Mouse (Mus musculus): ENCODE results near the gene Gm37240. TPM values are rescaled to one million over a fixed set of nuclear protein-coding genes. Genes with fewer than 3 reads are reported as not detected.

Gm37240 gene
- polyA plus RNA-seq, 1 experiment from 2014 or later = 2.2 TPM

DNA sequence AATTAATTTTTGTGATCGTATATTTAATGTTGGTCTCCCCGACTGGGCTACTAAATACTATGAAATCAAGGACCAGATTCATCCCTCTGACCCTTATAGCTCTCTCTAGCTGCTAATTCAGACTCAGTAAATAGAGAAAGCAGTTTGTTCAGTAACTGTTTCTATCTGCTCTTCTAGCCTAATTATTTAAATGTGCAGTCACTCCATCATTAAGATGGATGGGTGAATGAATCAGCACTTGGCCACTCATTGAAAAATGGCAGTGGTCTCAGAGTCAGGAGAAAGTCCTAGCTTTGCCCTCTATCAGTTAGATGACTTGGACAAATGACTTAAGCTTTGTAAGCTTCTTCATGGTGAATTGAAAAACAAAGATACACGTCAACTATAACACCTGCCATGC, 387.2 kb downstream of the Gm37240 start:
- no peak for ATAC-seq (ENCODE audit: insufficient number of reproducible peaks, low FRiP score, low TSS enrichment, low read depth)

DNA sequence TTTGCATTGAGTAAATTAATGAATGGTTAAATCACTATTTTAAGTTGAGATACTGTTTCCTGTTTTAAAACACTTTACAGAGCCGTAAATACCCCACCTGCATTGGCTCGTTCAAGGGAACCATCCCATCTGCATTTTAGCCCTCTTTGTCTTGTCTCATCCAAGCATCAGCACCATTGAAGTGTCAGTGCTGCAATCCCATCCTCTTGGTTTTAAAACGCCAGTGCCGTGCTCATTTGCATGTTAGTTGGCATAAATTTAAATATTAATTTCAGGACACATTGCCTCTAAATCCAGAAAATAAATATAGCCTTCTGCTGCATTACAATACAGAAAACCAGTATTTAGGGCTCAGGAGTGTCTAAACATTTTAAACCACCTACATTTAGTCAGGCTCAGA, 391.2 kb downstream of the Gm37240 start:
- no peak for DNase-seq (ENCODE audit: low spot score)
- ATAC-seq (ENCODE audit: insufficient number of reproducible peaks, low FRiP score, low TSS enrichment, low read depth) = no peak
- Histone ChIP-seq H3K27me3 (ENCODE audit: control insufficient read depth, insufficient read depth, low read length) (no peaks in the 10 kb centered on the region), H3K4me1 (ENCODE audit: control insufficient read depth, insufficient read depth, low read length) (no peaks in the 10 kb centered on the region), H3K4me3 (ENCODE audit: low read depth, low read length) (no peak overlapping the region), H3K9ac (ENCODE audit: low read length) (no peak overlapping the region), H3K36me3 (ENCODE audit: control insufficient read depth, insufficient read depth, low read length) (no peaks in the 10 kb centered on the region), H3K27ac (replicated peaks; ENCODE audit: low read depth, low read length) (no peak overlapping the region), H3K4me2 (ENCODE audit: low read depth, severe bottlenecking) (no peak overlapping the region), H3K9me3 (ENCODE audit: control insufficient read depth, low read length) (no peaks in the 10 kb centered on the region)
- WGBS = 69% methylated on average over 4 of the region's 4 CpGs

More for the DNA sequence above, 387.2 kb downstream of the Gm37240 start:
- H3K9ac ChIP-seq (ENCODE audit: low read length) = no peak overlapping the region
- no peak overlapping the region for H3K4me2 ChIP-seq (ENCODE audit: low read depth, severe bottlenecking)
- H3K27me3 ChIP-seq (ENCODE audit: control insufficient read depth, insufficient read depth, low read length) = no peaks in the 10 kb centered on the region
- no peak for DNase-seq (ENCODE audit: low spot score)
- H3K9me3 ChIP-seq (ENCODE audit: control insufficient read depth, low read length) = no peaks in the 10 kb centered on the region
- 86% methylated on average over 3 of the region's 3 CpGs for WGBS
- no peak overlapping the region for H3K27ac ChIP-seq (replicated peaks; ENCODE audit: low read depth, low read length)
- H3K4me1 ChIP-seq (ENCODE audit: control insufficient read depth, insufficient read depth, low read length) = no peaks in the 10 kb centered on the region
- H3K36me3 ChIP-seq (ENCODE audit: control insufficient read depth, insufficient read depth, low read length) = no peaks in the 10 kb centered on the region
- H3K4me3 ChIP-seq (ENCODE audit: low read depth, low read length) = no peak overlapping the region

GRCm38 (mm10) chr3:85493796-85494195, 393.5 kb downstream of the Gm37240 start:
- 86% methylated on average over 8 of the region's 8 CpGs for WGBS
- H3K4me3 ChIP-seq (ENCODE audit: low read depth, low read length) = no peak overlapping the region
- no peak overlapping the region for H3K4me2 ChIP-seq (ENCODE audit: low read depth, severe bottlenecking)
- no peak for ATAC-seq (ENCODE audit: insufficient number of reproducible peaks, low FRiP score, low TSS enrichment, low read depth)
- no peaks in the 10 kb centered on the region for H3K9me3 ChIP-seq (ENCODE audit: control insufficient read depth, low read length)
- no peaks in the 10 kb centered on the region for H3K36me3 ChIP-seq (ENCODE audit: control insufficient read depth, insufficient read depth, low read length)
- H3K27me3 ChIP-seq (ENCODE audit: control insufficient read depth, insufficient read depth, low read length) = no peaks in the 10 kb centered on the region
- no peak overlapping the region for H3K27ac ChIP-seq (replicated peaks; ENCODE audit: low read depth, low read length)
- DNase-seq (ENCODE audit: low spot score) = no peak
- no peak overlapping the region for H3K9ac ChIP-seq (ENCODE audit: low read length)
- H3K4me1 ChIP-seq (ENCODE audit: control insufficient read depth, insufficient read depth, low read length) = no peaks in the 10 kb centered on the region

DNA sequence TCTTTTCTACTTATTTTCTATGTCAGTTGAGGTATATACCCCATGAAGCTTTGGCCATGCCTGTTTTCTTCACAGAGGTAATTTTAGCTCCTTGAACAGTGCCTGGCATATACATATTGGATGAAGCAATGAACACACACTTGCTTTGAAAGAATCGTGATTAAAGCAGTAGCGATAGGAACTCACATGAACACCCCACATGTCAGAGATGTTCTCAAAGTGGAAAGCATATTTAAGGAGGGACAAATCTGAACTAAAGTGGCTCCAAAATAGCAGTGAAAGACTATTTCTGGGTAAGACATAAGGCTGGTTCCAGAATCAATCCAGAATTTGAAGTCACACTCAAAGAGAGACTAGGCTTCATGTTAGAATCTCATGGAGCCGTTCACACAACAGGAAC, 397.1 kb downstream of the Gm37240 start:
- Histone ChIP-seq H3K9ac (ENCODE audit: low read length) (no peak overlapping the region), H3K27me3 (ENCODE audit: control insufficient read depth, insufficient read depth, low read length) (no peaks in the 10 kb centered on the region), H3K4me1 (ENCODE audit: control insufficient read depth, insufficient read depth, low read length) (no peaks in the 10 kb centered on the region), H3K36me3 (ENCODE audit: control insufficient read depth, insufficient read depth, low read length) (no peaks in the 10 kb centered on the region), H3K4me3 (ENCODE audit: low read depth, low read length) (no peak overlapping the region), H3K4me2 (ENCODE audit: low read depth, severe bottlenecking) (no peak overlapping the region), H3K27ac (replicated peaks; ENCODE audit: low read depth, low read length) (no peak overlapping the region), H3K9me3 (ENCODE audit: control insufficient read depth, low read length) (no peaks in the 10 kb centered on the region)
- 88% methylated on average over 3 of the region's 3 CpGs for WGBS
- no peak for DNase-seq (ENCODE audit: low spot score)
- no peak for ATAC-seq (ENCODE audit: insufficient number of reproducible peaks, low FRiP score, low TSS enrichment, low read depth)

DNA sequence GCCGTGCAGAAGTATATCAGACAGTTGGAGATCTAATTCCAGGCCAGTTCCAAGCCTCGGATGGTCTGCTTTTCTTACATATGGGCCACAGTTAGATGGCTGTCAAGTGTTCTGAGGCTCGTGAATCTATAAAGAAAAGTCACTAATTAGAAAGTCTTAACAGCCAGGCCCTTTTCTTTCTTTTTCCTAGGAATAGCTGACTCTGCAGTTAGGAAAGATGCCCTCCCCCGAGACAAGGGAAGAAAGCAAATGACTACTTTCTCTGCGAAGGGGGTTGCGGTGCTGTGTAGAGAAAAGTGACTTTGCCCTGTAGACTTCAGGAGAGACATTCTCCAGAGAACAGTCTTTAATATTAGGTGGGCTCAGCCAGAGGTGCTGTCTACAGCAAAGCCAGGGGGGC, 399.9 kb downstream of the Gm37240 start:
- H3K4me1 ChIP-seq (ENCODE audit: control insufficient read depth, insufficient read depth, low read length) = no peaks in the 10 kb centered on the region
- H3K27ac ChIP-seq (replicated peaks; ENCODE audit: low read depth, low read length) = no peak overlapping the region
- no peaks in the 10 kb centered on the region for H3K9me3 ChIP-seq (ENCODE audit: control insufficient read depth, low read length)
- no peaks in the 10 kb centered on the region for H3K36me3 ChIP-seq (ENCODE audit: control insufficient read depth, insufficient read depth, low read length)
- 80% methylated on average over 6 of the region's 6 CpGs for WGBS
- DNase-seq (ENCODE audit: low spot score) (no peak), ATAC-seq (ENCODE audit: insufficient number of reproducible peaks, low FRiP score, low TSS enrichment, low read depth) (no peak)
- no peak overlapping the region for H3K4me2 ChIP-seq (ENCODE audit: low read depth, severe bottlenecking)
- no peaks in the 10 kb centered on the region for H3K27me3 ChIP-seq (ENCODE audit: control insufficient read depth, insufficient read depth, low read length)
- no peak overlapping the region for H3K4me3 ChIP-seq (ENCODE audit: low read depth, low read length)
- no peak overlapping the region for H3K9ac ChIP-seq (ENCODE audit: low read length)

DNA sequence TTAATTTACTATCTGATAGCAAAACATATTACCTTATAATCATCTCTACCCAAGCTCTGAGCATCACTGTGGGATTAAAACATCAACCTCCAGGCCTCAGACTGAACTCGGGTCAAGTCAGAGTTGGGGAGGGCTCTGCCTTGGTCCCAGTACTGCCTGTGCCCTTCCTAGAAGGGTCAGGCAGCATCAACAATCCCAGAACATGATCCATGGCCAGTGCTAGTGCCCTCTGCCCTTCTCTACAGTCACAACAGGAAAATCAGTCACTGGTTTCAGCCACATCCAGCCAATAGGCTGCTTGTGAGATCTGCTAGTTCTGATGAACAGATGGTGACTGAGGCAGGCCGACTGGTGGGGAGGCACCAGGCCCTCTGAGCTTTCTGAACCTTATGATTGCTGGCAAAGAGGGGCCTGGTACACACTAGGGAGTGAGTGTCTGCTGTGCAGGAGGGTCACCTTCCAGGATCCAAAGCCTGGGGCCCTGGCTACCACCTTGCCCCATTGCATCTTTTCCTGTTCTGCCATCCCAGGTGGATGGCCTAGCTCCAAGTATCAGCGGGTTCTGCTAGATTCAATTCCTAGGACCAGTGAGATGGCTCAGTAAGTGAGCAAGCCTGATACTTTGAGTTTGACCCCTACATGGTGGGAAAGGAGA, 401.7 kb downstream of the Gm37240 start:
- Histone ChIP-seq H3K4me2 (ENCODE audit: low read depth, severe bottlenecking) (no peak overlapping the region), H3K36me3 (ENCODE audit: control insufficient read depth, insufficient read depth, low read length) (no peaks in the 10 kb centered on the region), H3K9ac (ENCODE audit: low read length) (no peak overlapping the region), H3K27me3 (ENCODE audit: control insufficient read depth, insufficient read depth, low read length) (no peaks in the 10 kb centered on the region), H3K27ac (replicated peaks; ENCODE audit: low read depth, low read length) (no peak overlapping the region), H3K4me3 (ENCODE audit: low read depth, low read length) (no peak overlapping the region), H3K9me3 (ENCODE audit: control insufficient read depth, low read length) (no peaks in the 10 kb centered on the region), H3K4me1 (ENCODE audit: control insufficient read depth, insufficient read depth, low read length) (no peaks in the 10 kb centered on the region)
- WGBS = 58% methylated on average over 3 of the region's 3 CpGs
- ATAC-seq (ENCODE audit: insufficient number of reproducible peaks, low FRiP score, low TSS enrichment, low read depth) (no peak), DNase-seq (ENCODE audit: low spot score) (no peak)

GRCm38 (mm10) chr3:85482636-85483035, 404.7 kb downstream of the Gm37240 start:
- Histone ChIP-seq H3K36me3 (ENCODE audit: control insufficient read depth, insufficient read depth, low read length) (no peaks in the 10 kb centered on the region), H3K4me3 (ENCODE audit: low read depth, low read length) (no peak overlapping the region), H3K9me3 (ENCODE audit: control insufficient read depth, low read length) (no peaks in the 10 kb centered on the region), H3K27me3 (ENCODE audit: control insufficient read depth, insufficient read depth, low read length) (no peaks in the 10 kb centered on the region), H3K4me1 (ENCODE audit: control insufficient read depth, insufficient read depth, low read length) (no peaks in the 10 kb centered on the region), H3K4me2 (ENCODE audit: low read depth, severe bottlenecking) (no peak overlapping the region), H3K27ac (replicated peaks; ENCODE audit: low read depth, low read length) (no peak overlapping the region), H3K9ac (ENCODE audit: low read length) (no peak overlapping the region)
- WGBS = 41% methylated on average over 5 of the region's 5 CpGs
- ATAC-seq (ENCODE audit: insufficient number of reproducible peaks, low FRiP score, low TSS enrichment, low read depth) (no peak), DNase-seq (ENCODE audit: low spot score) (peak; percentile 40)

DNA sequence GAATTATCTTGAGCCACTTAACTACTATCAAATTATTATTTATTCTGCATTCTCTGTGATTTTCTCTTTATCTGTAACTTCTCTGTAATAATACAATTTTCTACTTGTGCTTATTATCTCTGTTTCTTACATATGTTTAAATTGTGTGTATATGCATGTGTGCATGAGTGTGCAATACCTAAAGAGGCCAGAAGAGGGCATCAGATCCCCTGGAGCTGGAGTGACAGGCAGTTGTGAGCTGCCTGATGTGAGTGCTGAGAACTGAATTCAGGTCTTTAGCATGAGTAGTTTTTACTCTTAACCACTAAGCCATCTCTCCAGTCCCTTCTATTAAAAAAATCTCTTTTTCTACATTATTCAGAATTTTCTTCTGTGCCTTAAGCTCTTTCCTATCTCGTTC, 406.7 kb downstream of the Gm37240 start:
- Histone ChIP-seq H3K4me3 (ENCODE audit: low read depth, low read length) (no peak overlapping the region), H3K9me3 (ENCODE audit: control insufficient read depth, low read length) (no peaks in the 10 kb centered on the region), H3K9ac (ENCODE audit: low read length) (no peak overlapping the region), H3K4me2 (ENCODE audit: low read depth, severe bottlenecking) (no peak overlapping the region), H3K36me3 (ENCODE audit: control insufficient read depth, insufficient read depth, low read length) (no peaks in the 10 kb centered on the region), H3K27ac (replicated peaks; ENCODE audit: low read depth, low read length) (no peak overlapping the region), H3K4me1 (ENCODE audit: control insufficient read depth, insufficient read depth, low read length) (no peaks in the 10 kb centered on the region), H3K27me3 (ENCODE audit: control insufficient read depth, insufficient read depth, low read length) (no peaks in the 10 kb centered on the region)
- no peak for ATAC-seq (ENCODE audit: insufficient number of reproducible peaks, low FRiP score, low TSS enrichment, low read depth)
- DNase-seq (ENCODE audit: low spot score) = no peak
- 84% methylated on average over 1 of the region's 1 CpGs for WGBS

DNA sequence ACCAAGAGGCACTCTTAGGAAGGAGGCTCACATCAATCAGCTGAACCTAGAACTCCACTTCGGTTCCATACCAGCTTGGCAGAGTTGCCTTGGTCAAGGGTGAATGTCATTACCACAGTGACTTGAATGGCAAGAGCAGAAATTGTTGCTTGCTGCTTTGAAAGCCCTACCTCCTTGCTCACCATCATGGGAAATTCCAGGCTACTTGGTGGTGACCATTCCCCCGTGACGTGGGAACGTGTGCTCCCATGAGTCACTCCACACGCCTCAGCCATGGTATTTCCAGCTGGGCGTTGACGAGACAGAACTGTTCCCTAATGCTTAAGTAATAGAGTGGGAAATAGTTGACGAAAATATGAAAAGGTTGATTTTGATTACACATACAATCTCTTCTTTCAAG, 408.6 kb downstream of the Gm37240 start:
- Histone ChIP-seq H3K4me2 (ENCODE audit: low read depth, severe bottlenecking) (no peak overlapping the region), H3K4me1 (ENCODE audit: control insufficient read depth, insufficient read depth, low read length) (no peaks in the 10 kb centered on the region), H3K27me3 (ENCODE audit: control insufficient read depth, insufficient read depth, low read length) (no peaks in the 10 kb centered on the region), H3K9me3 (ENCODE audit: control insufficient read depth, low read length) (no peaks in the 10 kb centered on the region), H3K27ac (replicated peaks; ENCODE audit: low read depth, low read length) (no peak overlapping the region), H3K4me3 (ENCODE audit: low read depth, low read length) (no peak overlapping the region), H3K9ac (ENCODE audit: low read length) (no peak overlapping the region), H3K36me3 (ENCODE audit: control insufficient read depth, insufficient read depth, low read length) (no peaks in the 10 kb centered on the region)
- WGBS = 95% methylated on average over 8 of the region's 8 CpGs
- no peak for DNase-seq (ENCODE audit: low spot score)
- no peak for ATAC-seq (ENCODE audit: insufficient number of reproducible peaks, low FRiP score, low TSS enrichment, low read depth)

All from limb, embryonic 11.5 days (tissue).